Mouse (Mus musculus) cerebellum, postnatal 36 days (tissue): ENCODE measurements around the gene Rimbp2.
"Not testable (repeated sequence)": the region's sequence is repeated elsewhere in the genome, so short reads cannot be mapped to it uniquely, and the experiment has no call there.

Source experiments
- DNase-seq, 2 experiments: peaks; one replicate each; pipeline ENCODE4 v3.0.0; 2021 to 2022; ENCODE audit warnings: mixed read lengths in 2 of 2

Rimbp2 gene

GRCm38 (mm10) chr5:128953278-128954070 is at the start of gene Rimbp2:
Gene Rimbp2 (minus strand): TSS chr5:128953486.
- no peak for DNase-seq

- no peak for DNase-seq
Measured at GRCm38 (mm10) chr5:129002571-129003011, 49.3 kb upstream of the Rimbp2 start.

- no peak for DNase-seq
Measured at GRCm38 (mm10) chr5:129000706-129001468, 47.6 kb upstream of the Rimbp2 start.

- DNase-seq: no peak
Measured at GRCm38 (mm10) chr5:128987141-128987954, 34.1 kb upstream of the Rimbp2 start.

DNA sequence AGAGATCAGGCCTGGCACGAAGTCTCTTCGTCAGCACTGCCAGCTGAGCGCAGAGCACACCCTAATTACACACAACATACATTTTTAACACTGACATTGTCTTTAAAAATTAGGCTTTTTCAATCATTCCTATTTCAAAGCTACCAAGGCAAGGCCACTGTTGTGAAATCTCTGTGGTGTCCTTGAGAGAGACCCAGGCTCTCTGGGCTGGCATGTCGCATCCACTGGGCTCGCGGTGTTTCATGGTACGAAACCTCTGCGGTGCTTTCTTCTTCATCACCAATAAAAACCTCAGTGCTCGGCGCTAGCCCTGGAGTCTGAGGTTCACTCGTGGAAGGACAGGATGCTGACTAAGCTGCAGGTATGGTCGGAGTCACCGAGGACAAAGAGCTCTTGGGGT is 32.7 kb upstream of the Rimbp2 start:
- DNase-seq: no peak

DNA sequence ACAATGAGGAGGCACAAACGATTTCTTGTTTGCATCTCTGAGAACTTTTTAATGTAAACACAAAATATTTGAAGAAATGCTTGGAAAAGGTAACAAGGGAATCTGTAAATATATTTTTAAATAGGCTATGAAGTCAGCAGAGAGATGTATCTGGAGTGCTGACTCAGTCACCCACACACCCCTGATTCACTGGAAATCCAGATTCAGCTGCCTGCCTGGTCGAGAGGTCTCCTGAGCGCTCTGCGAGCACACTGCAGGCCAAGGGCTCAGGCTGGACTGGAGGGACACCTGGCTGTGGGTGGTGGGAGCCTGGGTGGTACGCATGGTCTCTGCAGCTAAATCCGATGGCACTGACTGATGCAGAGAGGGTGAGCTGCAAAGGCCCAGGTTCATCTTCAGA is 31.2 kb upstream of the Rimbp2 start:
- no peak for DNase-seq

DNA sequence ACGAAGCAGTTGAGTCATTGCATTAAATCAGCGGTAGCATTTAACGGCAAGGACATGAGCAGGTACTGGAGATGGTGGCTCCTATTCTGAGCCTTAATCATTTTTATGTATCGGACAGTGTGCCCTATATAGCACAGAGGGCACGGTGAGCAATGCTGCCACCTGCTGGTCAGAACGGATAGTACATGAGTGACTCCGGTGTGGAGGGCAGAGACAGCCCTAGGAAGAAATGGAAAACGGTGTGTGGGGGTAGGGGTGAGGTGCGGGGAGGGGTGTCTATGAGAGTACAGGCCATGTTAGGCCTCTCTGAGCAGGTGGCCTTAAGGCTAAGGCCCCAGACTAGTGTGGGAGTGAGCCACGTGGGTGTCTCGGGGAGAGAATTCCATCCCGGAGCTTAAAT is 28.3 kb upstream of the Rimbp2 start:
- DNase-seq: peak; percentile 71 to 74

DNA sequence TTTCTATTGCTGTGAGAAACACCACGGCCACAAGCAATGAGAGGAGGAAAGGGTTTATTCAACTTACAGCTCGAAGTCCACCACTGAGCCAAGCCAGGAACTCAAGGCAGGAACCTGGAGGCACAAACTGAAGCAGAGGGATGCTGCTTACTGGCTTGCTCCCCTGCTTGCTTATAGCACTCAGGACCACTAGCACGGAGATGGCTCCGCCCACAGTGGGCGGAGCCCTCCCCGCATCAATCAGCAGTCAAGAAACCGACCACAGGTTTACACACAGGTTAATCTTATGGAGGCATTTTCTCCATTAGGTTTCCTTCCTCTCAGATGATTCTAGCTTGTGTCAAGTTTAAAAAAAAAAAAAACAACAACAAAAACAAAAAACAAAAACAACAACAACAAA is 27.6 kb upstream of the Rimbp2 start:
- no peak for DNase-seq

DNA sequence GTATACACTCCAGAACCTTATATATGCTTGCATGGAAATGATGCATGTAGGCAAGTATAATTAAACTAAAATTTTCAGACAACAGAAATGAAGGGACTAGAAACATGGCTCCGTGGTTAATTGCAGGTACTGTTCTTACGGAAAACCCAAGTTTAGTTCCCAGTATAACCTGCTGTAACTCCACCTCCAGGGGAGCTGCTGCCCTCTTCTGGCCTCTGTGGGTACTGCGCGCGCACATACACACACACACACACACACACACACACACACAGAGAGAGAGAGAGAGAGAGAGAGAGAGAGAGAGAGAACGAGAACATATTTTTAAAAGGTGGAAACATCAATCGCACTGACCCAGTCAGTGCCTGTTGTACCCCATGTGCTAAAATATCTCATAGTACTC is 25.7 kb upstream of the Rimbp2 start:
- no peak for DNase-seq

DNA sequence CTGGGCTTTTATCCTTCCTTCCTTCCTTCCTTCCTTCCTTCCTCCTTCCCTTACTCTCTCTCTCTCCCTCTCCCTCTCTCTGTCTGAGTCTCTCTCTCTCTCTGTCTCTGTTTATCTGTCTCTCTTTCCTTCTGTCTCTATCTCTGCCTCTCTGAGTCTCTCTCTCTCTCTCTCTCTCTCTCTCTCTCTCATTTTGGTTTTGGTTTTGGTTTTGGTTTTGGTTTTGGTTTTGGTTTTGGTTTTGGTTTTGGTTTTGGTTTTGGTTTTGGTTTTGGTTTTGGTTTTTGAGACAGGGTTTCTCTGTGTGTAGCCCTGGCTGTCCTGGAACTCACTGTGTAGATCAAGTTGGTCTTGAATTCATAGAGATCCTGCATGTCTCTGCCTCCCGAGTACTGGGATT is 24.2 kb upstream of the Rimbp2 start:
- not testable (repeated sequence) for DNase-seq

DNA sequence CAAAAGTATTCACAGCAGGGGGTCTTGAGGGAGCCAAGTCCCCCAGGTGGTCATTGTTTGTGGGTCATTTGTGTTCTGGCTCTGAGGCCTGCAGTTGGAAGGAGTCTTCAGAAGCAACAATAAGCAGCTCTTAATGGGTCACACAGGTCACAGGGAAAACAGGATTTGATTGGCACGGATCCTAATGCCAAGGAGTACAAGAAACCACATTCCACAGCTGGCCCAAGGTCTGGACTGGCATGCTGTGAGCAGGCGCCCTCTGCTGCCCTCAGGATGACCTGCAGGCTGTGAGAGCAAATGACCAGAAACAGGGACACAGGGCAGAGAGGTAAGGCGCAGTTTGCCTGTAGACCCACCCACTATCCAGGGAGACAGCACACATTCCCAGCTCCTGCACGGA is 23.0 kb upstream of the Rimbp2 start:
- no peak for DNase-seq

DNA sequence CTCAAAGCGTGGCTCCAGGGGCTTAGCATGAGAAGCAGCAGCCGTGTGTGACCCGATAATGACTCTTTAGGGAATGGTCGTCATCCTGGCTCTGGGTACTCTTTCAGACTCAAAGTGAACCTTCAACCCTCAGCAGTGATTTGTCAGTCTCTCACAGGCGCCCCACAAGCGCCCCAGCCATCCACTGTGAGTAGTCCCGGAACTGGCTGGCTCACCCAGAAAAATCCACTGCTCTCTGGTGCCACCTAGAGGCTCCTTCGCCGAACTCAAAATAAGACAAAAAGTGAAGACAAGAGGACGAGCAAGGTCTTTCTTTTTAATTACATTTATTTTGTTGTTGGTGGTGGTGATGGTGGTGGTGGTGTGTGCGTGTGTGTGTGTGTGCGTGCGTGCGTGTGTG is 18.0 kb upstream of the Rimbp2 start:
- DNase-seq: peak; percentile 58 to 68

DNA sequence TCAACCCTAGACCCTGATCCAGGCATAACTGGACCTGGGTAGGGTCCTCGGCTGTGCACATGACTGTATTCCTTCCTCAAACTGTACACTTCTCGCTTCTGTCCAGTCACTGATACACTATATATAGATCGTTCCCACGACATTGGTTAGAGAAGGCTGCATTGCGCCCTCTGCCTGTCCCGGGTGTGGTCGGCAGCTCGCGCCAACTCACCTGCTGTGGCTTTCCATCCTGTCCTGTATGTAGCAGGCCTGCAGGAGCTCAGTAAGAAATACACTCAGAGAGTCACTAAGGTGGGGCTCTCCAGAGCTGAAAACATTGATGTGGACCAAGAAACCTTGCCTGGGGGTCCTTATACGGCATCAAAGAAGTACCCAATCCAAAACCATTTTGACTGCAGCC is 17.6 kb upstream of the Rimbp2 start:
- DNase-seq: no peak

DNA sequence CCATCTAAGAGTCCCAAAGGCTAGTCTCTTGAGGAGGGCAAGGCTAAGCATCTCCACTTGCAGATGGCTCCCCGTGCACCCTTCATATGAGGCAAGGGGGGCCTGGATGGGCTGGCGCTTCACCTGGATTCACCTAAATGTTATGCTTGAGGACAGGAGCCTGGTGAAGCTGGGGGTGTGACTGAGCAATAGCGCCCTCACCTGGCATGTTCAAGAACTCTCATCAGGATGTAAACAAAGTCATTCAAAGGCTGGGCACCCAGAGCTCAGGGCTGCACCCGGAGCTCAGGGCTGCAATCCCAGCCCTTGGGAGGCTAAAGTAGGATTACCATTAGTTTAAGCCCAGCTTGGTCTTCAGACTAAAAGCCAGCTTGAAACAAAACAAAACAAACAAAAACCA is 11.1 kb upstream of the Rimbp2 start:
- no peak for DNase-seq

DNA sequence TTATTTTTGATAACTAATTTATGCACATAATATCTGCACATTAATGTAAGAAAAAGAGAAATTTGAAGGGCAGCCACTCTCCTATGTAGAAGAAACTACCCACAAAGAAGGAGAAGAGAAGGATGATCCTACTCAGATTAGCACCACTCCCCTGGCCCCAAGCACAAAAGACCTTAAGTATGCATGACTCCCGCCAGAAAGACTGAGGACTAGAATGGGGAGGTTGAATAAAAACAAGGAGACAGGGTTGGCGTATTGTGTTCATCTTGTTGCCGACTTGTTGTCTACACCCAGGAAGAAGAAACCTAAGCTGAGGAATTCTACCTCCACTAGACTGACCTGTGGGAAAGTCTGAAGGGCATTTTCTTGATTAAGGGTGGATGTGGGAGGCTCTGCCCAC is 5.6 kb upstream of the Rimbp2 start:
- no peak for DNase-seq

DNA sequence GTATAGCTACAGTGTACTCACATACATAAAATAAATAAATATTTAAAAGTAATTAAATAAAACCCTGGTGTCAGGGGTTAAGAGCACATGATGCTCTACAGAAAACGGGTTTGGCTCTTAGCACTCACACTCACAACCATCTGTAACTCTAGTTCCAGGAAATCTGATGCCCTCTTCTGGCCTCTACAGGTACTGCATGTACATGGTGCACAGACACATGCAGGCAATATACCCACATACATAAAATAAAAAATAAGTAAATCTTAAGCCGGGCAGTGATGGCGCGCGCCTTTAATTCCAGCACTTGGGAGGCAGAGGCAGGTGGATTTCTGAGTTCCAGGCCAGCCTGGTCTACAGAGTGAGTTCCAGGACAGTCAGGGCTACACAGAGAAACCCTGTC is 1.1 kb upstream of the Rimbp2 start:
- DNase-seq: not testable (repeated sequence)

GRCm38 (mm10) chr5:128952291-128953195 is 743 bp downstream of the Rimbp2 start:
- DNase-seq: no peak

DNA sequence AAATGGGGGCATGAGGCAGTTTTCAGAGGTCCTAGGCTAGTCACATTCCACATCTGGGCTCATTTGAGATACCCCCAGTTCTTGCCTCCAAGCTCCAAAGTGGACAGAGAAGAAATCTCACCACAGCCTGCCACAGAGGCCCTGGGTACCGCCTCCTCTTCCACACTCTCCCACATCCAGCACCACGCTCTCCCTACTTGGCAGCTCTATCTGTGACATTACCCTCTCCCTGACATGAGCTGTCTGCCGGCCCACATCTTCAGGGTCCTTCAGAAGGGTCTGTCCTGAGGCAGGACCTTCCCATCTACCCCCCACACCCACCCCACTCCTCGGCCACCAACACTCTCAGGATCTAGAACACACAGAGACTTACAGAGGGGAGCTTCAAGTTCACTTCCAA is 1.8 kb downstream of the Rimbp2 start:
- DNase-seq: no peak

DNA sequence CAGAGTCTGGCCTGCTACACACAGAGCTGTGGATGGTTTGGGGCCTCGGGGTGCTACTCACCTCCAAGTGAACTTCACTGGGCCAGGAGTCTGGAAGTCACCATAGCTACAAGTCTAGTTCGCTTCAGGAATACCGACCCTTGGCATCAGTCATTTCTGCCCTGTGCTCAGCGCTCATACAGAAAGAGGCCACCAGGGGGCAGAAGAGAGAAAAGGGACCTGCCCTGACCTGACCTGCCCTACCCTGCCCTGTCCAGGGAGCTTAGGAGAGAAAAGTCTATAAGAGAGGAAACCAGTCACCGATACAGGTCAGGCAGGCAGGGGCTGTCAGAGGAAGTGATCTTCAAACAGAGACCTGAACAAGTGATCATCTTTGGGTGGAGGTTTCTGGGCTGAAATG is 6.2 kb downstream of the Rimbp2 start:
- peak in 1 of 2 experiments; percentile 16 for DNase-seq

DNA sequence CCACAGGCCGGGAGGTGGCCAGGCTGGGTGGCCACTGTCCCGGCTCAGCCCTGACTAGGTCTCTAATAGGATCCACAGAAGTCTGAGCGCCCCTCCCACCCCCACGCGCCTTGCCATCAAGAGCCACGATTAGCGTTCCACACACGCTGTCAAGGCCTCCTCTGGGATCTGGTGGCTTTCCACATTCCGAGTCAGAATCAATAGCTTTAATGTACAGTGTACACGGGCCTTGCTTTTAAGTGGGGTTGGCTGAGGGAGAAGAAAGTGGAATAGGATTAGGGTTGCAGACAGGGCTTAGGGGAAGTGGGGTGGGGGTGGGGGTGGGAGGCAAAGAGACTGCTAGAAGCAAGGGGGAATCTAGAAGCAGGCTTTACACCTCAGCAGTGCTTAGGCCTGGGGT is 12.8 kb downstream of the Rimbp2 start:
- no peak for DNase-seq

DNA sequence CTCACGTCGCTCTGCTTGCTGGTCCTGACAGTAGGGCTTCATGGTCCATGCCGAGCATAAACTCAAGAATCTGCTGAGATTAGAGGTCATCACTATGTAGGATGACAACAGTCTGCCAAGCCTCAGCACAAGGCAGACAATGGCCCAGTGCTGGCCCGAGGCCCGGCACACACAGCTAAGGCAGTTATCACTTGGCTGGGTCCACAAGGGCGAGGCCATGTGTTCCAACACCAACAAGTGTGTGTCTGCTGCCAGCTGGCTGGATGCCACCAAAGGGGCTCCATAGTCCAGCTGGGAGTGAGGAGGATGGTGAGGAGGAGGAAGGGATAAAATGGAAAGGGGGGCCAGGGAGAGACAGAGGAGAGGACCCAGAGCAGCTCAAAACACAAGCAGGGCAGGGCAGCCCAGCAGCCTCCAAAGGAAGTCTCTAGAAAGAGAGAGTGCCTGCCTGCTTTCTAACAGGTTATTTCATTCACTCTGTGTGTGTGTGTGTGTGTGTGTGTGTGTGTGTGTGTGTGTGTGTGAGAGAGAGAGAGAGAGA is 17.9 kb downstream of the Rimbp2 start:
- peak in 1 of 2 experiments; percentile 22 for DNase-seq

GRCm38 (mm10) chr5:128932776-128933175 is 20.5 kb downstream of the Rimbp2 start:
- DNase-seq: no peak
